Mouse (Mus musculus) mouse embryonic stem cell (cell line): Measurements from ENCODE around the gene Unc45a.

ENCODE experiments used
- in situ Hi-C, 2 experiments: fragments of 300-500 bp; cut with MboI; formaldehyde crosslinking; loops; 1 replicate in 1 of 2; 3 replicates in 1 of 2; pipeline ENCODE4 v1.14.3; 2019 to 2020; ENCODE audit warnings: low sequenced_read_pairs in 2 of 2, low pct_unique_long_range_greater_than_20kb in 1 of 2, mixed read lengths in 1 of 2; ENCODE audit not compliant: unreplicated experiment in 1 of 2

The Unc45a gene

DNA sequence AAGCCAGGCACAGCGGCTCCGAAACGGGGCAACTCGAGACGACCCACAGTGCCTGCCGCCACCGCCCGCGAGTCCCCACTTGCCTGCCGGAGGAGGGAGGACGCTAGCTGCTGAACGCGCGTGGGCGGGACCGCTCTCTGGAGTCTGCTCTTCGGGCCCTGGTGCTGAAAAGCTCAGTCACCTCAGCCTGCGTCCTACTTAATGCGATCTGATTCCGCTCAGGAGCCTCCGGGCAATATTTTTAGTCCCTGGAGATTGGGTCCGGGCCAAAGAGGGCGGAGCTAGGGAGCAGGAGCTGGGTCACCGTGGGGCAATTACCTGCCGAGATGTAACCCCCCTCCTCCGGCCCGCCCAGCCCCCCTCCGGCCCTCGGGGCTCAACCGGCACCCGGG, 29.8 kb upstream of the Unc45a start:
- in situ Hi-C loops: loop anchor here (10.0 kb wide), 1 partner anchor 226 kb away; no protein-coding TSS in a partner anchor

DNA sequence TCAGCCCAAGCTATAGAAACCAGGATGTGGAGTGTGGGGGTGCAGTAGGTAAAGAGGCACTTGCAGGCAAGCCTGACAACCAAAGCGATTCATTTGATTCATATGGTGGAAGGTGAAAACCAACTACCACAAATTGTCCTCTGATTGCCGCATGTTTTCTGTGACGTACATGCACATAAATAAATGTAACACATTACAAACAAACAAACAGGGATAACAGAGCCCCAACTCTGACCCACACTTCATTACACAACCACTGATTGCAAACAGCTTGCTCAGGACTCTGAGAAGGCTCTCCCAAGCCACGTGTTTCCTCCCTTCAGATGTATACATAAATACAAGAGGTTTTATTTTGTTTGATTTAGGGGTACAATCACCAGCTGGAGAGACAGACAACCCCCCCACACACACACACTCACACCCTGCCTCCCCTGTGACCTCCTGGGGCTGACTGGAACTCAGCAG, 29.2 kb upstream of the Unc45a start:
- in situ Hi-C loops: loop anchor here (10.0 kb wide), 1 partner anchor 225 kb away; no protein-coding TSS in a partner anchor

DNA sequence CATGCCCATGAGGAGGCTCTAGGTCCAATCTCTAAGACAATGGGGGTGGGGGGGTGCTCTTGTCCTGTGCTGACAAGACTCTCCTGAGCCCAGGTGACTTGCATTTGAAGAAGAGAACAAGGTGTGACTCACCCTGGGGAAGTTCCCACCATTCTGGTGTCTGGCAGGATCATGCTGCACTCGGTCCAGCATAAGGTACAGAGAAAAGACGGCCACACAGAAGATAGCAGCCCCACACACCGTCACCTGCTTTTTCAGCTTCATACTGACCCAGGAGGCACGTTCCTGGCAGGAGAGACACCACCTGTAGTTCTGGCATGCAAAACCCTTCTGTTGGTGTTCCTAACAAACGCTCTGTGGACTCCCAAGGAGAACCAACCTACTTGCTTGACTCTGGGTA, 28.7 kb upstream of the Unc45a start:
- in situ Hi-C loops: no loop called here

DNA sequence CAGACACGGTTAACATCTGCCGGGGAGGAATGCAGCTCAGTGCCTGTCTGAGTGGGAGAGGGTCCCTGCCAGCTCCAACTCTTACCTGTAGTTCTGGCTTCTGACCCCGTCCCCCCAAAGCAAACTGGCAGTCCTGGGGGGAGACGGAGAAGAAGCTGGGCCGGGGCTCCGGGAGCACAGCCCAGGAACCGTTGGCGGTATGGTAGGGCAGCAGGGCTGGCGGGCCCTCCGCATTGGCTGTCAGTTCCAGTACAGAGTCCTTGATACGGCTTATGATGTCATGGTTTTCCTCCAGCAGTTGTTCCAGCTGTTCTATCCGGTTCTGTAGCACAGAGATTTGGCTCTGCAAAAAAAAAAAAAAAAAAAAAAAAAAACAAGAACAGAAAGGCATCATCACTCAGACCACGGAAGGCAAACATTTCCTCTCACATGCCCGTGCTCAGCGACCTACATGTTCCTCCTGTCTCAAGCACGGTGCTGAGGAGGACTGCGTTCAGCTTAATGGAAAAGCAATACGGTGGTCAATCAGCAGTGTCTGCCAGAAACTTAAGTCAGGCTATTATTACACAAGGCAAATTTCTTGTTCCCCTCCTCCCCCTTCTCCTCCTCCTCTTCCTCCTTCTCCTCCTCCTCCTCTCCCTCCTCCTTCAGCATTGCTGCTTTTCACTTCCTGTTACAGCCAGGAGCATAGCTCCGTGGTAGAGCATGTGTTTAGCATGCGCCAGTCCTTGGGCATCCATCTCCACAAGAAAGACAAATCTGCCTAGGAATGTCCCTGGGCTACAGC, 28.0 kb upstream of the Unc45a start:
- in situ Hi-C loops: no loop called here

DNA sequence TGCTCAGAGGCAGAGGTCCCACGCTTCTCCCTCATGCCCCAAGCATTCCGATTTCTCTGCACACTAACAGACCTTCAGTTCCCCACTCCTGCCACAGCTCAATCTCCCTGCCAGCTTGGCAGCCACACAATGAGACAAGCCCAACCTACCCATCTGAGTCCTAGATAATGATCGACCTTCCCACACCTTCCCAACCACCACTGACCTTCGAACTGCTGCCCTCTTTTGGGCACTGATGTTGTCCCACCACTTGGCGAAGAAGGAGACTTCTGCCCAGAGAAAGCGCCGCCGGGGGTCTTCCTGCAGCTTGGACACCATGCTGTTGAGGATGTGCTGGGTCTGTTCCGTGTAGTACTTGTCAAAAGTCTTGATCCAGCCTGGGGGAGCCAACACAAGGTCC, 27.2 kb upstream of the Unc45a start:
- in situ Hi-C loops: no loop called here

DNA sequence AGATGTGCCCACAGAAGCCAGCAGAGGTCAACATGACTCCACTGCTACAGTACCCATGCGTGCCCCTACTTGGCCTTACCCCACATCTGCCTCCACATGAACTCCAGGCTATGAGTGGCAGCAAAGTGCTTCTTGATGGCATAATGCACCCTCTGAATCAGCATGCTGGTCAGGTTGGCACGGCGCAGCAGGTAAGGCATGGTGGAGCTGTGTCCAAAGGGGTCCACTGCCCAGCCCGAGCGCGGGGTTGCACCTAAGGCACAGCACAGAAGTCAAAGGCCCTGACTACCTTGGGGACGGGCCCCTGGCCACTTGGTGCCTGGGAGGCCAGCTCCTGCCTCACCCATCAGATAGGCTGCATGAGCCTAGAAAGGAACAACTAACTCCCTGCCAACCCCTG, 26.4 kb upstream of the Unc45a start:
- in situ Hi-C loops: no loop called here

DNA sequence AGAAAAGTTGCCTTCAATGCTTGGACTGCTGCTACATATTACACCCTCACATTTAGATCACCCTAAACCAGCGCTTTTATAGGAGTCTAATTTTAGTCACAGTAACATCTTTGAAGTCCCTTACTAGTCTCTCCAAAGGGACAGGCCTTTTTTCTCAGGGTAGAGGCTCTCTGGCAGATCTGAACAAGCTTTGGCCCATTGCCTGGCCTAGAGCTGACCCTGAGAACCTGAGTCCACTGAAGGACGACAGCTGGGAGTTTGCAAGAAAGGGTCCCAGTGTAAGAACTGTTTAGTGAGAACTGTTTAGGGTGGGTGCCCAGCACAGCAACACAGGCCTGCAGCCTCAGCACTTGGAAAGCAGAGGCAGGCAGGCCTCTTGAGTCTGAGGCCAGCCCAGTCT, 25.0 kb upstream of the Unc45a start:
- in situ Hi-C loops: no loop called here

DNA sequence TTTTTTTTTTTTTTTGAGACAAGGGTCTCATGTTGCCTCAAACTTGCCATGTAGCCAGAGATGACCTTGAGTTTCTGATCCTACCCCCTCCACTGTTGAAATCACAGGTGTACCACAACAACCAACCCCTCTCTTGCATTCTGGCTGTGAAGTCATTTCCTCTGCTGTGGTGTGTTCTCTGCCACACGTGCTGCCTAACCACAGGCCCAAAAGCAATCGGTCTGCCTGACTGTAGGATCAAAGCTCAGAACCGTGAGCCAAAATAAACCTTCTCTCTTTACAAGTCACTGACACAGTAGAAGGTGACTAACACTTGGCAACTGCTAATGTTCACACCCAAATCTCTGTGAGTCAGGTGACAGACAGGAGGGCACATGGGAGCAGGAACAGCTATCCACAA, 19.6 kb upstream of the Unc45a start:
- in situ Hi-C loops: no loop called here

DNA sequence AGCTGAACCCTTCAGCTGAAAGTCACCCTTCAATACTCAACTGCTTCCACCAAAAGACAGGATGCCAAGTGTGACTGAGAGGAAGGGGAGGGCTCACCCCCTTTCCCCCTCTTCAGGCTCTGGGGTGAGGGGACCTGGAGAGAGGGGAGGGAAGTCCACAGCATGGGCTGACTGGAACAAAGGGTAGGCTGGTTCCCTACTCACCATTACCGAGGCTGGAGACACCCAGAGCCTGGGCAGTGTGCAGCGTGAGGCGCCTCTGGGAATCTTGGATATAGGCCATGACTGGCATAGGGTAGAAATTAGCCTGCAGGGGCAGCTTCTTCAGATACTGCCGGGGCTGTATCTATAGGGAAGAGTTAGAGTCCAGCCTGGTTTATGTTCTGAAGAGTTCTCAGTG, 17.2 kb upstream of the Unc45a start:
- in situ Hi-C loops: no loop called here

DNA sequence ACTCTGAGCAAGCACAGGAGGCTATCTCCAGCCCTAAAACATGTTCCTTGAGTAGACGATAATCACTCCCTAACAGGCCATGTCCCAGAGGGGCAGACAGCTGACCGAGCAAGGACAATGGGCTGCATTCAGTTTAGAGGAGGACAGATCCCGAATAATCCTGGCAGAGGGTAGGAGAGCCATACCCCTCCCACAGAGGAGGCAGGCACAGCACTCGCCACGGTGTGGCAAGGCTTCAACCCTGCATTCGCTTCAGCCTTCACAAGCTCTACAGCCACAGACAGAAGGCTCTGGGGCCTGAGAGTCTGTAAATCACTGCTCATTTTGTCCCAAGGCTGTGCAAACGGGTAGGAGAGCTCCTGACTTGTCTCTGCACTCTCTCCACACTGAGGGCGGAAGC, 16.4 kb upstream of the Unc45a start:
- in situ Hi-C loops: no loop called here

DNA sequence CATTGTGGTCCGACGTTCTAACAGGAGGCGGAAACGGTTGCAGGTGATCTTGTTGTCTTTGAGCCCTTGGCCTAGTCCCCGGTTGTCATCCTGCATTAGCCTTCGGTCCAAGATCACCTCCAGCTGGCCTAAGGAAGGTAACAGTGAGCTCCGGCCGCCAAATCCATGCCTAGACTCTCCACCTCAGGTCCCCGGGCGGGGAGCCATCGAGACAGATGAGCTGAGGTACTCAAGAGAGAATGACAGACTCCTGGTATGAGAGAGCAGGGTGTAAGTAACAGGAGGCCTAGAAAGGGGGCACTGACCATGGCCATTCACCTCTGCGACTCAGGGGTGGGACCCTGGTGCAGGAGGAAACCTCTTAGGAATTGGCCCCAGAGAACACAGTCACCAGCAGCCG, 15.5 kb upstream of the Unc45a start:
- in situ Hi-C loops: no loop called here

DNA sequence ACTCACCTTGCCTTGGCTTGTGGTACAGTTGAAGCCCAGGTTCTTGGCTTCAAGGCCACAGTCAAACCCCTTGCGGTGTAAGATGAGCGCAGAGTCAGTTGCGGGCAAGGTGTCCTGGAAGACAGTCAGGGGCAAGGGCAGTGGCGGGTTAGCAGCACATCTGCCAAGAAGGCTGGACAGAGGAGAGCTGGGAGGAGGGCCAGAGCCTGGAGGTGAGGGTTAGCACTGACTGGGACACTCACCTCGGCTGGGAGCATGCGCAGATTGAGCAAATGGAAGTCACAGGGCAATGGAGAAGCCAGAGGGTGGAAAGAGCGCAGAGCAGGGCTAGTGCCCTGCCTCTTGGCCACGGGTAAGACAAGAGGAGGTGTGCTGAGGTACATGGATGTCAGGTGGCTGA, 12.1 kb upstream of the Unc45a start:
- in situ Hi-C loops: no loop called here

DNA sequence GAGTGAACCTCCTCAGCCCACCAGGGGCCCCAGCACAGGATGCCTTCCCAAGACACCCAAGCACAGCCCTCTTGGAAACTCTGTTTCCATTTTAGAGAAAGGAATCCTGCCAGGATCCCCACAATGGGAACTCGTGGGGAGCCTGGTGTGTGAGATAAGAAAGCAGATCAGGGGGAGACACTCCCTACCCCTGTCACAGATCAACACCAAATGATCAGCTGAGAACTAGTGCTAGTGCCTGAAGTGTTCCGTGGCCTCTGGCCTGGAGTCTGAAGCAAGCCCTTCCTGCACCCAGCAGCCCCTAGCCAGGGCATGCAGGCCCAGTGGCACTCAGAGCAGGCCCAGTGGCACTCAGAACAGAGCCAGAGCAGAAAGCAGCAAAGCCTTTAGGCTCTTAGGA, 10.0 kb upstream of the Unc45a start:
- in situ Hi-C loops: no loop called here

DNA sequence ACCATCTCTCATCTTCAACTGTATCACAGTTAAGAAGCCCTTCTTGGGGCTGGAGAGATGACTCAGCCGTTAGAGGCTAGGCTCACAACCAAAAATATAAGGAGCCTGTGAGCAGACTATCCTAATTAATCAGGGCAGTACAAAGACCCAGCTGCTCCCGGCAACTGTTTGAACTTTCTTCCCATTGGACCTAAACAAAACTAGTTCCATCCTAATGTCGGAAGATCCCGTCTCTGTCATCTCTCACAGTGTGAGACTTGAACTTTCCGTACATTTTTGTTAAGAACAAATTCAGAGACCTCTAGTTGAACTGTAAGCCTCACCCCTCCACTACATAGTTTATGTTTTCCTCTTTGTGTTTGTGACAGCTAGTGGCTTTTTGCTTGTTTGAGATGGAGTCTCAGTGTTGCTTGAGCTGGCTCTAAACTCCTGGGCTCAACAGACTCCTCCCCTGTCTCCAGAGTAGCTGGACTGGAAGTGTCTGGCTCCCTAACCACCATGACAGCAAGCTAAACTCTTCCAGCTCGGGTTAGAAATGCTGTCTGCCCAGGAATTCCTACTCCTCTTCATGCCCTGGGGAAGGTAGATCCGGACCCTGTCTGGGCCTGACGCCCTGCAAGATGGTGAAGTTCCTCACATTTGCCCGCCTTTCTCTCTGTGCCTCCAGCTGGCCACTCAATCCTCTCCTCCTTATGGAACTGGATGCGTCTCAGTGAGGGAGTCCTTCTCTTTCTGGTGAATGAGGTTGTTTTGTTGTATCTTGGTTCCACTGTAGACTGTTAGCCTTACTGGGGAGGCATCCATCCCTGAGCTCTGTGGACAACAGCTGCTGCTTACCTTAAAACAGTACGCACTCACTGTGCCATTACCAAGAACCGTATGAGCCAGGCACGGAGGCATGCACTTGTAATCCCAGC, 7.1 kb upstream of the Unc45a start:
- in situ Hi-C loops: no loop called here

DNA sequence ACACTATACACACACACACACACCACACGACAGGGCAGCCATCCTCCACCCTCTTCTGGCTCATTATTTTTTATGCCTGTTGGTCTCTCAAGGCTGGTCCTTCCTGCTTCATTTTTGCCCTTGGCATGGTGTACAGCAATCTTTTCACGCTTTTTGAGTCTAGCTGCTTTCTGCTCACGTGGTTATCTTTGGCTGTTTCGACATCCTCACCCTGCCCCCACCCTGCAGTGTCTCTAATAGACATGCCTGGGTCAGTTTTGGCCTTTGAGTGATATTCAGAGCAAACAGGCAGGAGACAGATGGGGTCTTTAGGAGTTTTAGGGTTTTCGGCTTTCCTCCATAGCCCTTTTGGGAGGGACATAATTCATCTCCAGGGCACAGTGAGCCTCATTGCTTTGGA, 6.0 kb upstream of the Unc45a start:
- in situ Hi-C loops: no loop called here

DNA sequence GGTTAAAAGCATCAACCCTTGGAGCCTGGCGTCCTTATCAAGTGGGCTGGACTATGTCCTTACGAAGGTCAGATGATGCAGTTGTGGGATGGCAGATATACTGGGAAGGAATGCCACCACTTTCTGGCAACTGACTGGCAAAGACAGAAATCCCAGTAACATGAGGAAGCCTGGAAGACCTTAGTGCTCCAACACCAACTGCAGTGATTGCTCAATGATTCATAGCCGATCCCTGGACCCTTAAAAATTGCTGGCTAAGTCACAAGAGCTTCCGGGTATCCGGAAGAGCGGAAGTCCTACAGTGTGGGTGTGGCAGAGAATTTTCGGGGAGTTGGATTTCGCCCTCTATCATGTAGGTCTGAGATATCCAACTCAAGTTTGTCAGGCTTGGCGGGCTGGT, 5.4 kb upstream of the Unc45a start:
- in situ Hi-C loops: no loop called here

DNA sequence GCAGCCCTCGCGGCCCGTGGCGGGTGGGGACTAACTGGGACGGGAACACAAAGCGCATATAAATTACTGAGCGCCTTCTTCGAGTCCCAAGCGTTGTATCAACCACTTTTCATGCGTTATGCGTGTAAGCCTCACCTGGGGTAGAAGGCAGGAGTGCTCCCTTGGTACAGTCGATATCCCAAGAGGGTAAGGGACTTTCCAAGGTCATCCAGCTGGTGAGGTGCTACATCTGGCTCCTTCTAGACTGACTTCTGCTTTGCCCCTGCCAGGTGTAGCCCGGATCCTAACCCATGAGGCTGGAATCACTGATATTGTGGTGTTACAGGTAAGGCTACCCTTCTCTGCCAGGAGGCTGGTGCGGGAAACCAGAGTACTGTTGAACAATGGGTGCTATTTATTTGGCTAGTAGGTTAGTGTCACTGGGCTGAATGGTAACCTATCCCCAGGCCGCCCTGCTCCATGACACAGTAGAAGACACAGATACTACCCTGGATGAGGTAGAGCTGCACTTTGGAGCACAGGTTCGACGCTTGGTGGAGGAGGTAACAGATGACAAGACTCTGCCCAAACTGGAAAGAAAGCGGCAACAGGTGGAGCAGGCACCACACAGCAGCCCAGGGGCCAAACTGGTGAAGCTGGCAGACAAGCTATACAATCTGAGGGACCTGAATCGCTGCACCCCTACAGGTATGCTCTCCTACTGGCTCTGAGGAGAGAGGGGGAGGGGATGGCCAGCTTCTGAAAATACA, 2.6 kb upstream of the Unc45a start:
- in situ Hi-C loops: loop anchor here in 1 of 2 experiments (5.0 kb wide), 1 partner anchor 34 kb away; no protein-coding TSS in a partner anchor

DNA sequence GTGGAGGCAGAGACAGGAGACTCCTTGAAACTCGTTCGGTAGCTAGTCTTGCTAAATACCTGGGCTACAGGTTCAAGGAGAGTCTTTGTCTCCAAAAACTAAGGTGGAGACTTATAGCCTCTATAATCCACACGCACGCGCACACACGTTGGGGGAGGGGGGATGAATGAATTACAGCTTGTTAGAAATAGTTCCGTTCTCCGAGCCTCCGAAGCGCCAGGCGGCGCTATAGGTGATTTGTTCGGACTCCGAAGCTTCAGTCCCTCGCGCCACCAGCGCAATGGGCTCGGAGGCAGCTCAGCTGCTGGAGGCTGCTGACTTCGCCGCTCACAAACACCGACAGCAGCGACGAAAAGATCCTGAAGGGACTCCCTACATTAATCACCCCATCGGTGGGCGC, 2.1 kb upstream of the Unc45a start, which contains the start of gene Hddc3:
Gene Hddc3 (plus strand): TSS at position 247 of the 400 bp plus-strand sequence.
- in situ Hi-C loops: loop anchor here in 1 of 2 experiments (5.0 kb wide), 1 partner anchor 34 kb away; no protein-coding TSS in a partner anchor

DNA sequence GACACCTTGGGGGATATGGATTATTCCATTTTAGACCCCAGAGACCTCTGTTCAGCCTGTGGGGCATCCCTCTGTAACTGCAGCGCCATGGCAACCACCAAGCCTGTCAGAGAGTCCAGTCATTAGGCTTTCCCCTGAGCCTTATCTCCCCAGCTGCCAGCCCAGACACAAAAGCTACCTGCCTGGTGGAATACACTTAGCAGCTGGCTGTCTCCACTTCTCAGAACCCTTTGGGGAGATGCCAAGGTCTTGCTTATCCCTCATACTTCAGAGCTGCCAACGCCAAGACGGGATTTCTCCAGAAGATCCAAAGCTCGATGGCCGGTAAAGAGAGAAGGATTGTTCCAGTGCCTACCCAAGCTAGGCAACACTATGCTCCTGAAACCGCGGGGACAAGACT, 988 bp upstream of the Unc45a start:
- in situ Hi-C loops: loop anchor here in 1 of 2 experiments (5.0 kb wide), 1 partner anchor 36 kb away; no protein-coding TSS in a partner anchor
